Mouse (Mus musculus) C2C12 (cell line): ENCODE data around the gene Fat4. TPM values are rescaled to one million over a fixed set of nuclear protein-coding genes. Genes with fewer than 3 reads are reported as not detected.

Source experiments
- H3K27me3 ChIP-seq: one replicate; pipeline ENCODE4 v1.6.1; 2011; ENCODE audit not compliant: control insufficient read depth, insufficient read depth, insufficient read length
- H3K36me3 ChIP-seq: one replicate; pipeline ENCODE4 v1.6.1; 2011; ENCODE audit not compliant: control insufficient read depth, insufficient read depth
- H3K4me3 ChIP-seq: one replicate; pipeline ENCODE4 v1.5.1; 2011; ENCODE audit warnings: mild to moderate bottlenecking, control low read depth; ENCODE audit not compliant: poor library complexity, insufficient read depth, severe bottlenecking
- H3K79me2 ChIP-seq: one replicate; pipeline ENCODE4 v1.6.1; 2011; ENCODE audit not compliant: control insufficient read depth, insufficient read depth
- H3K79me3 ChIP-seq: one replicate; pipeline ENCODE4 v1.6.1; 2011; ENCODE audit warnings: low read depth, control low read depth
- H3ac ChIP-seq: one replicate; pipeline ENCODE3; 2011; ENCODE audit warnings: low read depth; ENCODE audit not compliant: control insufficient read depth, insufficient read length
- CEBPB ChIP-seq: IDR thresholded peaks from one replicate; pipeline ENCODE4 v1.6.1; 2011; ENCODE audit warnings: low read depth, mild to moderate bottlenecking, control low read depth, moderate library complexity
- CTCF ChIP-seq: IDR thresholded peaks from one replicate; pipeline ENCODE4 v1.5.1; 2011; ENCODE audit not compliant: control insufficient read depth, insufficient read depth, insufficient read length
- FOSL1 ChIP-seq: IDR thresholded peaks from one replicate; pipeline ENCODE4 v1.8.0; 2011; ENCODE audit warnings: mild to moderate bottlenecking, low read length; ENCODE audit not compliant: poor library complexity, insufficient read depth, severe bottlenecking
- MAX ChIP-seq: IDR thresholded peaks from one replicate; pipeline ENCODE4 v1.6.1; 2011; ENCODE audit warnings: mild to moderate bottlenecking, control low read depth
- MYOD1 ChIP-seq: IDR thresholded peaks from one replicate; pipeline ENCODE4 v1.6.1; 2011; ENCODE audit warnings: low read depth; ENCODE audit not compliant: control insufficient read depth, insufficient read length
- MYOG ChIP-seq: IDR thresholded peaks from one replicate; pipeline ENCODE4 v1.6.1; 2011; ENCODE audit not compliant: control insufficient read depth, insufficient read length; ENCODE audit errors: extremely low read depth
- USF1 ChIP-seq: IDR thresholded peaks from one replicate; pipeline ENCODE4 v1.6.1; 2011; ENCODE audit warnings: low read depth, mild to moderate bottlenecking, control low read depth, moderate library complexity
- polyA plus RNA-seq: library from polyadenylated mRNA; unstranded; fragments of >200 nt; fragmentation: generic; extraction: Trizol; gene quantifications from one replicate; pipeline ENCODE4 v1.2.1, GENCODE M21; 2012; ENCODE audit warnings: missing spikeins

The Fat4 gene
- polyA plus RNA-seq, 1 experiment = 0.29 TPM

DNA sequence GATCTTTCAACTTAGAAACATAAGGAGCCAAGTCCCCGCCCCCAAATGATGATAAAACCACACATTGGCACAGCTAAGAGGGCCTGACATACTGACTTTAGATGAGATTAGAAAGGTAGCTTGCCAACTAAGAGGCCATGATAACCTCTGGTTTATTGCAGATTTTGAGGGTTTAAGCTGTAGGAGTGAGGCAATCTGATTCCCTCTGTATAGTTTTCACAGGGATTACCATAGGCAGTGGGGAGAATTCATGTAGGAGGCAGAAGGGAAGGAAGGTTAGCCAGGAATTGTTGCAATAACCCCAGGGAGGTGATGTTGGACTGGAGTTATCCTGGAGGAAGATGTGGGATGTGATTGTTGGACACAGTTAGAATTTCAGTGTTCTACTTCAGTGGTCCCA is 163.4 kb downstream of the Fat4 start:
- H3K79me3 ChIP-seq = no peaks in the 10 kb centered on the region
- H3ac ChIP-seq = no peak overlapping the region
- TF ChIP-seq MYOD1 (no peak), CEBPB (no peak), CTCF (no peak)
- H3K4me3 ChIP-seq = no peak overlapping the region
- no peaks in the 10 kb centered on the region for H3K27me3 ChIP-seq
- H3K79me2 ChIP-seq = no peaks in the 10 kb centered on the region
- H3K36me3 ChIP-seq = no peaks in the 10 kb centered on the region

DNA sequence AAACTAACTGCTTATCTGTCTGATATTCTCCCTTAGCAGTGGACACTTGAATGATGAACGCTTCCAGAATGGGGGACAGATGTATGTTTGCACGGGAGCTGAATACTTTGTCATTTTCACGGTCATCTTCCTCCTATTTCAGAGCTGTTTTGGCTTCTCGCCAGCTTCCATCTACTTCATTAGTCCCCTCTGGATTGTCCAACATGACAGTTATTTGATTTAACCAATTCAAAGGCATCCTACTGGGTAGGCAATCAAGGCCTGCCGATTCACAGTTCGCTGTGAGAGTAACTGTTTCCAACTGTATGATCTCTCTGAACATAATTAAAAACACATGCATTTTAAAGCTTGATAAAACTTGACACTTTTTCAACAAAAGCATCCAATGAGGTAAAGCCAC is 166.3 kb downstream of the Fat4 start:
- H3ac ChIP-seq = no peak overlapping the region
- no peaks in the 10 kb centered on the region for H3K27me3 ChIP-seq
- no peaks in the 10 kb centered on the region for H3K36me3 ChIP-seq
- no peak overlapping the region for H3K4me3 ChIP-seq
- no peaks in the 10 kb centered on the region for H3K79me2 ChIP-seq
- H3K79me3 ChIP-seq = no peaks in the 10 kb centered on the region
- TF ChIP-seq CEBPB (no peak), CTCF (no peak), USF1 (no peak), MYOD1 (no peak), MYOG (no peak), MAX (no peak), FOSL1 (no peak)
